Mouse (Mus musculus): ENCODE results near the gene Gtf2ird2. TPM values are rescaled to one million over a fixed set of nuclear protein-coding genes. Genes with fewer than 3 reads are reported as not detected.

Gene Gtf2ird2
- polyA plus RNA-seq, 1 experiment from 2014 or later, result 7.1 TPM

DNA sequence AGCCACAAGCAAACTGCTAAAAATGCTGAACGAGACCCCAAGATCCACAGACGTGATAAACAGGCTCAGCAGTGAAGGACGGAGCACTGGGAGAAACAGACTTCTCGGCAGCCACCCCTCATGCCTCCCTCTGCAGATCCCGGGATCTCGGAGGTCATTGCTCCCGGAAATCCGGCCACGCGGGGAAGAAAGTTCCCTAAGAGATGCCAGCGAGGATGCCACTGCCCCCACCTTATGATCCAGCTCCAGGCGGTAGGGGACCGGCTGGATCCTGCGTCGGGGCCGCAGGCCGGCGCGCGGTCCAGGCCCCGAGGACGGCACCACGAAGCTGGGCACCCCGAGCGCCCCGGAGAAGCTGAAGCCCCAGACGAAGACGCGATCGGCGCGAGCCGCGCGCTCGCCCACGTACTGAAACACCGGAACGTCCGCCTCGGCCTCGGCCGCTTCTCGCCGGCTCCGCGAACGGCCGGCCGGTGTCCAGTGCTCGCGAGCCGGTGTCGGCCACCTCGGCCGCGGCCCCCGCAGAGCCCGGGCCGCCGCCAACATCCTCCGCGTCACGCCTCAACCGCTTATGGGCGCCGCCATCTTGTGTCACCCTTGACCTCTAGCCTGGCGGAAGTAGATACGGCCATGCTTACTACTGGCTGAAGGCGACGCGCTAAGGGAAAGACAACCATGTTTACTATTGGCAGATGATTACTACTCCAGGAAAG is 7.5 kb upstream of the Gtf2ird2 start, which contains the start of gene Rcc1l:
Rcc1l (minus strand) TSS at position 606 of the 713 bp plus-strand sequence.
- Histone ChIP-seq H3K36me3 (ENCODE audit: control insufficient read depth, insufficient read depth, low read length) (no peaks in the 10 kb centered on the region), H3K27ac (ENCODE audit: low read length) (peak within 1 kb of the TSS; percentile 83), H3K27me3 (ENCODE audit: control insufficient read depth, insufficient read depth, low read length) (no peaks in the 10 kb centered on the region), H3K4me3 (replicated peaks; ENCODE audit: low read length) (peak within 1 kb of the TSS; percentile 89), H3K9me3 (replicated peaks; ENCODE audit: control insufficient read depth, low read length) (no peaks in the 10 kb centered on the region), H3K9ac (ENCODE audit: low read length) (peak within 1 kb of the TSS; percentile 82), H3K4me1 (ENCODE audit: control insufficient read depth, insufficient read depth, low read length) (peaks cover 10% of the 10 kb centered on the region), H3K4me2 (ENCODE audit: low read depth, low read length) (peak within 1 kb of the TSS; percentile 87)
- peak; percentile 93 for ATAC-seq (ENCODE audit: insufficient read depth, low FRiP score)
- WGBS, result under 1% methylated on average over 71 of the region's 72 CpGs

DNA sequence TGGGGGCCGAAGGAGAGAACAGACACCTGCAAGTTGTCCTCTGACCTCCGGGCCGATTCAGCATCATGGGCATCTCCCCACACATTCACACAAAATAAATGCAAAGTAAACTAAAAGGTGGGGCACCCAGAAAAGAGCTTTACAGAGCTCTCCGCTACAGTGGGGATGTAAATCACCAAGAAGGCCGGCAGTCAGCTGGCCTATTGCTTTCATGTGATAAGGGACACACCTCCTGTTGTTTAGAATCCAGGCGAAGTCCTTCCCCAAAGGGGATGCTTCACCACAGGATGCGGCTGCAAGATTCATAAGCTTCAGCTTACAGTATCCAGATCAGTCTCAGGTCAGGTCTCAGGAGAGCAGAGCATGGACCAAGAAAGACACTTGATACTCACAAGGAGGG is 5.3 kb upstream of the Gtf2ird2 start:
- Histone ChIP-seq H3K4me2 (ENCODE audit: low read depth, low read length) (no peak overlapping the region), H3K27me3 (ENCODE audit: control insufficient read depth, insufficient read depth, low read length) (no peaks in the 10 kb centered on the region), H3K9me3 (replicated peaks; ENCODE audit: control insufficient read depth, low read length) (no peaks in the 10 kb centered on the region), H3K36me3 (ENCODE audit: control insufficient read depth, insufficient read depth, low read length) (no peaks in the 10 kb centered on the region), H3K9ac (ENCODE audit: low read length) (no peak overlapping the region), H3K27ac (ENCODE audit: low read length) (no peak overlapping the region), H3K4me1 (ENCODE audit: control insufficient read depth, insufficient read depth, low read length) (peaks cover 25% of the 10 kb centered on the region), H3K4me3 (replicated peaks; ENCODE audit: low read length) (no peak overlapping the region)
- 77% methylated on average over 7 of the region's 7 CpGs for WGBS
- ATAC-seq (ENCODE audit: insufficient read depth, low FRiP score), result no peak

DNA sequence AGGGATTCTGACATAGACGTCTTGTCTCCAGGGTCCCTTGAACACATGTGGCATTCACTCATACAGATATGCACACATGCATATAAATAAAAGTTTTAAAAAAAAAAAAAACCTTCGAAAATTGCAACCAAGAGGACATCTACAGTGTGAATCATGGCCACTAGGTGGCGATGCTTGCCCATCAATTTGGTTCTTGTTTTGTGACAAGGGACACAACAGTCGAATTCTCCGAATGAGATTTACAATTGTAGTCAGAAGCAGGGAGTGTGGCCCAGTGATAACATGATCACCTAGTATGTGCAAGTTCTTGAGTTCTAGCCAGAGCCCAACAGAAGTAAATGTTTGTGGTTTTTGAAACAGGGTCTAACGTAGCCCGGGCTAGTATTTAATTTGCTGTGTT is 3.9 kb upstream of the Gtf2ird2 start:
- Histone ChIP-seq H3K4me1 (ENCODE audit: control insufficient read depth, insufficient read depth, low read length) (peaks cover 23% of the 10 kb centered on the region), H3K4me3 (replicated peaks; ENCODE audit: low read length) (no peak overlapping the region), H3K27ac (ENCODE audit: low read length) (no peak overlapping the region), H3K9ac (ENCODE audit: low read length) (no peak overlapping the region), H3K36me3 (ENCODE audit: control insufficient read depth, insufficient read depth, low read length) (no peaks in the 10 kb centered on the region), H3K27me3 (ENCODE audit: control insufficient read depth, insufficient read depth, low read length) (no peaks in the 10 kb centered on the region), H3K9me3 (replicated peaks; ENCODE audit: control insufficient read depth, low read length) (no peaks in the 10 kb centered on the region), H3K4me2 (ENCODE audit: low read depth, low read length) (no peak overlapping the region)
- ATAC-seq (ENCODE audit: insufficient read depth, low FRiP score), result no peak
- WGBS, result 18% methylated on average over 7 of the region's 7 CpGs

DNA sequence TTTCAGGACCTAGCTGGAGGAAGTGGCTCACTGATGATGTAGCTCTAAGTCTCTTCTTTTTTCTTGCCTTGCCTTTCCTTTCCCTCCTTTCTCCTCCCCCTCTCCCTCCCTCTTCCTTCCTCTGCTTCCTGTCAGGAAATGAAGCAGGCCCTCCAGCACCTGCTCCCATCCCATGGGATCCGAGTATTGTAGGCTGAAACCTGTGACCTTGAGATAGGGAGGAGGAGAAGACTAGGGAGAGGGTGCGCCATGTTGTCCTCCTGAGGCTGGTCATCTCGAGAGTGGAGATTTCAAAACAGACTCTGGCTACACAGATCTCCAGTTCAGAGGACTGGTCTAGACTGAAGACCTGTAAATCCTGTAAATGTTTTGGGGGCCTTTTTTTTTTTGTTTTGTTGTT is 1.6 kb upstream of the Gtf2ird2 start:
- Histone ChIP-seq H3K9me3 (replicated peaks; ENCODE audit: control insufficient read depth, low read length) (no peaks in the 10 kb centered on the region), H3K27ac (ENCODE audit: low read length) (peak overlapping the region; percentile 90; the same call in 1 of the 2 replicates), H3K4me3 (replicated peaks; ENCODE audit: low read length) (no peak overlapping the region), H3K4me1 (ENCODE audit: control insufficient read depth, insufficient read depth, low read length) (peaks cover 16% of the 10 kb centered on the region), H3K4me2 (ENCODE audit: low read depth, low read length) (no peak overlapping the region), H3K9ac (ENCODE audit: low read length) (no peak overlapping the region), H3K27me3 (ENCODE audit: control insufficient read depth, insufficient read depth, low read length) (no peaks in the 10 kb centered on the region), H3K36me3 (ENCODE audit: control insufficient read depth, insufficient read depth, low read length) (no peaks in the 10 kb centered on the region)
- ATAC-seq (ENCODE audit: insufficient read depth, low FRiP score), result no peak
- WGBS, result 54% methylated on average over 3 of the region's 3 CpGs

DNA sequence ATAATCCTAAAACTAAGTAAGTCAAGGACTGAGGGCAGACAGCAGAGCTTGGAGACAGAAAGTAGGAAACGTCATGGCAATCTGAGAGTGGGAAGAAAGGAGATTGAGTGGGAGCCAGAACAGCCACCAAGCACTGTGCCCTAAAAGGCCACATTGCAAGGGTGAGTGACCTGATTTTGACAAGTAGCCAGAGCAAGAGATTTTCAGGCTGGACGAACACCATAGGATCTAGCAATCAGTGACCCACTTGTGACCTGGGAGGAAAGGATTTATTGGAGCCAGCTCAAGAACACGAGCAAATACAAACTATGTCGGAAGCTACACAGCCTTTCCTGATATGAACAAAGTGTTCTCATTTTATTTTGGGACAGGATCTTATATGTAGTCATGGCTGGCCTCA is 1.1 kb upstream of the Gtf2ird2 start:
- Histone ChIP-seq H3K27me3 (ENCODE audit: control insufficient read depth, insufficient read depth, low read length) (no peaks in the 10 kb centered on the region), H3K36me3 (ENCODE audit: control insufficient read depth, insufficient read depth, low read length) (no peaks in the 10 kb centered on the region), H3K4me2 (ENCODE audit: low read depth, low read length) (peak overlapping the region; percentile 93), H3K4me3 (replicated peaks; ENCODE audit: low read length) (peak overlapping the region; percentile 63), H3K27ac (ENCODE audit: low read length) (peak overlapping the region; percentile 90), H3K4me1 (ENCODE audit: control insufficient read depth, insufficient read depth, low read length) (peaks cover 16% of the 10 kb centered on the region), H3K9me3 (replicated peaks; ENCODE audit: control insufficient read depth, low read length) (no peaks in the 10 kb centered on the region; the same call in 1 of the 2 replicates), H3K9ac (ENCODE audit: low read length) (0 out of 2 replicates have a peak overlapping the region, but pooled peaks have one; percentile 20)
- no peak for ATAC-seq (ENCODE audit: insufficient read depth, low FRiP score)
- WGBS, result 38% methylated on average over 4 of the region's 4 CpGs

DNA sequence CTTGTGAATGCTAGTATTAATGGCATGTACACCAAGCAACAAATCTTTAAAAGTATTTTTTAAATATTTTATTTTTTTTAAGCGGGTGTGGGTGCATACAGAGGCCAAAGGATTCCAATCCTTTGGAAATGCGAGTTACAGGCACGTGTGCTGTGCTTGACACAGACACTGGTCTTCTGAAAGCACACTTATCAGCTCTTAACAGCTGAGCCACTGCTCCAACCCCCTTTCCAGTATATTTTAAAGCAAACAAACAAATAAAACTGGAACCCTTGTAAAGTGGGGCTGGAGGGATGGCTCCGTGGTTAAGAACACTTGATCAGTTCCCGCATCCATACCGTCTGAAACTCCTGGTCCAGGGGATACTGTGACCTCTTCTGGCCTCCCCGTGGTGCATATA is 657 bp upstream of the Gtf2ird2 start:
- Histone ChIP-seq H3K4me3 (replicated peaks; ENCODE audit: low read length) (peak overlapping the region; percentile 63), H3K9ac (ENCODE audit: low read length) (peak overlapping the region; percentile 83), H3K27me3 (ENCODE audit: control insufficient read depth, insufficient read depth, low read length) (no peaks in the 10 kb centered on the region), H3K4me2 (ENCODE audit: low read depth, low read length) (peak overlapping the region; percentile 93), H3K27ac (ENCODE audit: low read length) (peak overlapping the region; percentile 90), H3K4me1 (ENCODE audit: control insufficient read depth, insufficient read depth, low read length) (peaks cover 16% of the 10 kb centered on the region), H3K9me3 (replicated peaks; ENCODE audit: control insufficient read depth, low read length) (no peaks in the 10 kb centered on the region; the same call in 1 of the 2 replicates), H3K36me3 (ENCODE audit: control insufficient read depth, insufficient read depth, low read length) (no peaks in the 10 kb centered on the region)
- WGBS, result 37% methylated on average over 7 of the region's 7 CpGs
- ATAC-seq (ENCODE audit: insufficient read depth, low FRiP score), result no peak

DNA sequence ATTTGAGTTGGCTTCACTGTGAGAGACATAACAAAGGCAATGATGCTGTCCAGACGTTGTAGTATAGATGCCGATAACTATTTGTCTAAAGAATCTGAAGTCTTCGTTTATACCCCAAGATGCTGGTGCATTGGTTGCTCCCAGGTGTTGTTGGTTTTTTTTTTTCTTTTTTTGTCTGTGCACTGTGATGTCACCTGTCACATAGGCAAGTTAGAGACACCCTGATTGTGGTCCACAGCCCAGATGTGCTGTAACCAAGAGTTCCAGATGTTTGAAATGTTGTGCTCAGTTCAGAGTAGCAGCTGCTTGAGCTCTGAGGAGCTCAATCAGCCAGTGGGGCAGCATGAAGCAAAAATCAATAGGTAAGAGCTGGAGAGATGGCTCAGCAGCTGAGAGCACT is 2.2 kb downstream of the Gtf2ird2 start:
- no peak for ATAC-seq (ENCODE audit: insufficient read depth, low FRiP score)
- Histone ChIP-seq H3K4me1 (ENCODE audit: control insufficient read depth, insufficient read depth, low read length) (peaks cover 16% of the 10 kb centered on the region), H3K4me3 (replicated peaks; ENCODE audit: low read length) (no peak overlapping the region), H3K36me3 (ENCODE audit: control insufficient read depth, insufficient read depth, low read length) (no peaks in the 10 kb centered on the region), H3K27ac (ENCODE audit: low read length) (no peak overlapping the region), H3K27me3 (ENCODE audit: control insufficient read depth, insufficient read depth, low read length) (no peaks in the 10 kb centered on the region), H3K4me2 (ENCODE audit: low read depth, low read length) (no peak overlapping the region), H3K9me3 (replicated peaks; ENCODE audit: control insufficient read depth, low read length) (no peaks in the 10 kb centered on the region; the same call in 1 of the 2 replicates), H3K9ac (ENCODE audit: low read length) (no peak overlapping the region)
- 85% methylated on average over 3 of the region's 3 CpGs for WGBS

DNA sequence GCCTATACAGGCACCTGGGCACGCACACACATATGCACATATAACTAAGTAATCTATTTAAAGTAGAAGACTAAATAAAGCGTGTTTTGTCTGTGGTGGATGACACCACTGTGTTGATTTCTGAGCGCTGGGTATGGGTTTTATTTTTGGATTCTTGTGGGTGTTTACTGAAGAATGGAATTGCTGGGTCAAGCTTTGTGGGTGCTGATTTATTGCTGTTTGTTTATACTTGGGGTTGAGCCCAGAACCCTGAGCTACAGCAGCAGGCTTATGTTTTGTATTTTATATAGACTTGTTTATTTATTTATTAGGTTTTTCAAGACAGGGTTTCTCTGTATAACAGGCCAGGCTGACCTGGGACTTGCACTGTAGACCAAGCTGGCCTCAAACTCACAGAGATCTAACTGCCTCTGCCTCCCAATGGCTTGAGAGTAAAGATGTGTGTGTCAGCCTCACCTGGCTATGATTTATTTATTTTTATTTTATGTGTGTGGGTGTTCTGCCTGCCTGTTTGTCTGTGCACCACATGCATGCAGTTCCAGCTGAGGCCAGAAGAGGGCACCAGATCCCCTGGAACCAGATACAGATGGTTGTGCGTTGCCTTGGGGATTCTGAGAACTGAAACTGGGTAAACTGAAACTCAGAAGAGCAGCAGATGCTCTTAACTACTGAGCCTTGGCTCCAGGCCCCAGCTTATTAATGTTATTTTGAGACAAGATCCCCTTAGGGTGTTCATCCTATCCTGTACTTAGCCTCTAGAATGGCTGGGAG is 3.3 kb downstream of the Gtf2ird2 start:
- H3K27ac ChIP-seq (ENCODE audit: low read length), result no peak overlapping the region
- no peak overlapping the region for H3K4me2 ChIP-seq (ENCODE audit: low read depth, low read length)
- H3K36me3 ChIP-seq (ENCODE audit: control insufficient read depth, insufficient read depth, low read length), result no peaks in the 10 kb centered on the region
- 68% methylated on average over 4 of the region's 4 CpGs for WGBS
- no peaks in the 10 kb centered on the region for H3K27me3 ChIP-seq (ENCODE audit: control insufficient read depth, insufficient read depth, low read length)
- peaks cover 15% of the 10 kb centered on the region for H3K4me1 ChIP-seq (ENCODE audit: control insufficient read depth, insufficient read depth, low read length)
- 0 out of 2 replicates have a peak overlapping the region, but pooled peaks have one; percentile 21 for H3K9ac ChIP-seq (ENCODE audit: low read length)
- no peak overlapping the region for H3K4me3 ChIP-seq (replicated peaks; ENCODE audit: low read length)
- no peaks in the 10 kb centered on the region; the same call in 1 of the 2 replicates for H3K9me3 ChIP-seq (replicated peaks; ENCODE audit: control insufficient read depth, low read length)
- no peak for ATAC-seq (ENCODE audit: insufficient read depth, low FRiP score)

DNA sequence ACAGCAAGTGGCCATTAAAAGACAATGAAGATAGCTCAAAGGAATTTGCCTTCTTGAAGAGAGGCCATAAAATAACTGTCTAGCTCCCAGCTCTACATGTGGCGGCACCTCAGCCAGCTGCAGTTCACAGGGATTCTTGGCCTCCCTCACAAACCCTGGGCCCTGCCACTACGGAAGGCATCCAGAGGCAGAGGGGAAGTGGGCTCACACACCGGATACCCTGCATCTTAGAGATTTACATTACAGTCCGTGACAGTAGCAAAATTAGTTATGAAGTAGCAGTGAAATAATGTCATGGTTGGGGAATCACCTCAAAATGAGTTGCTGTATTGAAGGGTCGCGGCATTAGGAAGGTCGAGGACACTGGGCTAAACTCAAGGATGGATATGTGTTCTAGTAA is 4.8 kb downstream of the Gtf2ird2 start:
- Histone ChIP-seq H3K9ac (ENCODE audit: low read length) (no peak overlapping the region), H3K4me3 (replicated peaks; ENCODE audit: low read length) (no peak overlapping the region), H3K36me3 (ENCODE audit: control insufficient read depth, insufficient read depth, low read length) (no peaks in the 10 kb centered on the region), H3K9me3 (replicated peaks; ENCODE audit: control insufficient read depth, low read length) (no peaks in the 10 kb centered on the region; the same call in 1 of the 2 replicates), H3K4me1 (ENCODE audit: control insufficient read depth, insufficient read depth, low read length) (0 out of 2 replicates have a peak, but pooled peaks cover under 1% of the 10 kb centered on the region), H3K27me3 (ENCODE audit: control insufficient read depth, insufficient read depth, low read length) (no peaks in the 10 kb centered on the region), H3K27ac (ENCODE audit: low read length) (no peak overlapping the region), H3K4me2 (ENCODE audit: low read depth, low read length) (no peak overlapping the region)
- 73% methylated on average over 7 of the region's 7 CpGs for WGBS
- no peak for ATAC-seq (ENCODE audit: insufficient read depth, low FRiP score)

Data from stomach, embryonic 16.5 days (tissue).